Mouse (Mus musculus) left cerebral cortex, adult 18-20 months (tissue): ENCODE data around the gene 1700007K13Rik. TPM values are rescaled to one million over a fixed set of nuclear protein-coding genes. Genes with fewer than 3 reads are reported as not detected.
A peak's percentile ranks its signal among the peaks of the same experiment; 100 is the strongest.

ENCODE experiments used
- DNase-seq, 2 experiments: peaks; one replicate each; pipeline ENCODE4 v3.0.0; 2021 to 2022; ENCODE audit warnings: low spot score in 2 of 2, mixed read lengths in 1 of 2
- total RNA-seq, 2 experiments: library from RNA; stranded (reverse); gene quantifications; 2 replicates each; pipeline ENCODE4 v1.2.3; 2021

1700007K13Rik gene
- total RNA-seq, 2 experiments from 2014 or later: 4.4 to 5.2 TPM

DNA sequence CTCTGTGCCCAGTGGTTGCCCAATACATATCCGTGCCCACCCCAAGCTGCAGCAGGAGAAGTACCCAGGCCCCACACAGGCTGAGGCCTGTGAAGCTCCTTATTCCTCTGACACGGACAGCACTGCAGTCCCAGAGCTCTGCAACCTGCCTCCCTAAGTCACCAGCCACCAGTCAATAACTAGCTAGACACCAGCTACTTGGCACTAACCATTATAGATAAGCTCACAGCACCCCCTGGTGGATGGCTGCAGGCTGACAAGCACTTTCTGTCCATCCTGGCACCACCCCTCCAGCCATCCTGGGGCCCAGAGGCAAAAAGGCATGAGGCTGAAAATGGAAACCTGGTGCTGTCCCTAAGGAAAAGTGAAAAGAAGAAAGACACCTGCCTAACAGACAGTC, 48.1 kb downstream of the 1700007K13Rik start:
- peak; percentile 89 to 96 for DNase-seq

DNA sequence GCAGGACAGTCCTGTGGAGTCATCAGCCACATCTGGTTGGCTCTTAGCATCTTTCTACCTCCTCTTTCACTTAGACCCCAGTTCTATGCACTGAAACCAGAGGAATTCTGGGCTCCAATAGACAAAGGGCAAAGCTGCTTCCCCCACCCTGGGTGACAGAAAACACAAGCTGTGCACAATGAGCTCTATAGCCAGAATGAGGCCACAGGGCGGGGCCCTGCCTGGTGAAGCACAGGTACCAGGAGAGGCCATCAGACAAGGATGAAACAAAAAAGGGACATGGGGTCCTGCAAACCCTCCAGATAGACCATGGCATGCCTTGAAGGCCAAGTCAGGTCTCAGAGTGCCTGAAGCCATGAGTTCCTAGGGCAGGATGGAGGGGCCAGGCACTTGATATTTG, 49.6 kb downstream of the 1700007K13Rik start:
- DNase-seq: no peak

DNA sequence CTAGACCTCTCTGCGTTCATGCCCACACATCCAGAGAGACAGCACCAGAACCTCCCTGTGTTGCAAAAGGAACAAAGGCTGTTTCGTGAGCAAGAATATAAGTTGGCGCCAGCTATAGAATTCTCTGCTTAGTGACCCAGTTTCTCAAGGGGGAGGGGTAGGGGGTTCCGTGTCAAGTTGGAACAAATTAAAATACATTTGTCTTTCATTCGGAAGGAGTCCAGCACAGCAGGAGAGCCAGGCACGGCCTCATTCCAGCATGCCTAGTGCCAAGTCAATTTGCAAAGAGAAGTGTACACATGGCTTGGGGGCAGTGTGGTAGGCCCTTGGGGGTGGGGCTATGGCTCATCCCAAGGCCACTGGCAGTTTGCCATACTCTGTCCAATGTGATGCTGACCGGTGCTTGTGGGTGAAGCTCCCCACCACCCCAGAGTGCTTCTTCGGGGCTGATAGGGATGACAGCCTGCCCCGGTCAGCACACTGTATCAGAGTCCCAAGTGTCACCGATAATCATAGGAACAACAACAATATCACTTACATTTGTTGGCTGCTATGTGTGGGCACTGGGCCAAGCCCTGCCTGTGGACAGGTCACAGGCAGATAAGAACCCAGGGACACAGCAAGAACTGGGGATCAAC, 50.6 kb downstream of the 1700007K13Rik start:
- peak; percentile 65 to 75 for DNase-seq

DNA sequence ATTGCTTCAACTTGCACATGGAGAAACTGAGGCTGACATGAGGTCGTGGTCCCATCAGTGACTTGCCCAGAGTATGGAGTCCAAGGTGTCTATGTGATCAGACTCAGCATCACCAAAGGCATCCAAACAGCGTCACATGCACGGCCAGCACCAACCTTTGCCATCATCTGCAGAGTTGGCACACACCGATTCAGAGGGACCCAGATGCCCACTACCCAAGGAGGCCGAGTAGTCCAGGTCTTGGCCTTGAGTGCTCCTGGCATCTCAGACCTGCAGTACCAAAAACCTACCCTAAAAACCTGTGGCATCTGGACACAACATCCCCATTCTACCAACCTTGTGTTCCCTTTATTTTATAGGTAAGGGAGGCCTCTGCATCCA, 51.4 kb downstream of the 1700007K13Rik start:
- DNase-seq: no peak

DNA sequence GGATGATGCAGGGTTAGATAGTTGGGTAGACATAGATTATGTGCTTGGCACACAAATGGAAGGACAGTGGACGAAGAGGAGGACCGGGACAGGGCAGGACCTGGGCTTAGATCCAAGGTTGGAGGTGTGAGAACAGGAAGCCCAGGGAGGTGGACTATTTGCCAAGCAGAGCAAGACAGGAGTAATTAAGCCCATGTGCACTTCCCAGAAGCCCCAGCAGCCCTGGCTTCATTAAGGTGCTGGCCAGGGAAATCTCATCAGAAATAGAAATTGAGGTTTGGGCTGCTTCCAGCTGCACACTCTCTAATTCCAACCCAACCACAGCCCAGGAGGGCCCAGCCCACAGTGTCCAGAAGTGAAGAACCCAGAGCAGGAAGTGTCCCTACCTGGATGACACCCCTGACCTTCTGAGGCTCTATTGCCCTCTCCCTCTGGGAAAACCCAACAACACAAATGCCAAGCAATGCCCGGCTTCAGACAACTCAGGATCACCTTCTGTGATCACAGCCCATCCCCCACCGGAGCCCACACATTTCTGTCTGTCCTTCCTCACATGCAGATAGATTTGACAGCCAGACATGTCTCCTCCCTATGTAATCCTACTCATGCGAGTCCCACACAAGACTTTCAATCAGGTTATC, 51.9 kb downstream of the 1700007K13Rik start:
- DNase-seq: no peak

DNA sequence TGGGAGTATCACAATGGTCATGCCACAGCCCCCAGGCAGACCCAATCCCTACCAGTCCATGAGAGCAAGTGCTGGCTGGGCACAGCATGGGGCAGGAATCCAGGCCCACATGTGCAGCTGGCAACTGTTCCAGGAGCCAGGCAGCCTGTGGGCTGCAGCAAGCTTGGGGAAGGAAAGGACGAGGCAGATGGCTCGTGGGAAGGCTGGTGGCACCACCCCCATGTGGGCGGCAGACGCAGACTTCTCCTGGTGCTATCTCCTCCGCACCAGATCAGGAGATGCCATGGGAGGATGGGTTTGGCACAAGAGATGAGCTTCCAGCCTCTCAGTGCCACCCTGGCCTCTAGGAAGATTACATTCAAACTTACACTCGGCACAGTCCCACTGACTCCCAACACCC, 53.2 kb downstream of the 1700007K13Rik start:
- peak; percentile 95 for DNase-seq

Other genes starting within 250 kb of the 1700007K13Rik start
- gene Ppp1r26, start 19.5 kb downstream of the 1700007K13Rik start, total RNA-seq: 10 to 100 TPM; 27.1 to 27.2 TPM
- 10 to 100 TPM; 37.3 to 40.1 TPM for gene Mrps2, start 1.7 kb upstream of the 1700007K13Rik start, total RNA-seq
- 1 to 10 TPM; 2.4 to 2.6 TPM for gene Gbgt1, start 30.6 kb upstream of the 1700007K13Rik start, total RNA-seq
- 1 to 10 TPM in 1 of 2 experiments, not detected in 1; 1.1 TPM for gene Gm10134, start 39.8 kb upstream of the 1700007K13Rik start, total RNA-seq
- 10 to 100 TPM; 78.2 to 87.4 TPM for gene Ralgds, start 46.8 kb upstream of the 1700007K13Rik start, total RNA-seq
- gene Cel, start 97.1 kb upstream of the 1700007K13Rik start, total RNA-seq: not detected
- gene Gtf3c5, start 117.4 kb upstream of the 1700007K13Rik start, total RNA-seq: 10 to 100 TPM; 19.1 to 19.4 TPM
- not detected for gene Gfi1b, start 155.7 kb upstream of the 1700007K13Rik start, total RNA-seq
- gene Tsc1, start 174.9 kb upstream of the 1700007K13Rik start, total RNA-seq: 10 to 100 TPM; 54.4 to 58.4 TPM
- gene Spaca9, start 233.4 kb upstream of the 1700007K13Rik start, total RNA-seq: under 1 TPM in 1 of 2 experiments, not detected in 1; 0.61 TPM
- 1 to 10 TPM; 1.1 to 1.5 TPM for gene Ak8, start 233.8 kb upstream of the 1700007K13Rik start, total RNA-seq